Mouse (Mus musculus) lung, embryonic 14.5 days (tissue): ENCODE measurements around the gene Trpv5. TPM values are rescaled to one million over a fixed set of nuclear protein-coding genes. Genes with fewer than 3 reads are reported as not detected.

ENCODE experiments used
- ATAC-seq: fragments of 200-750 bp; cut with Nextera tagmentation; 2 replicates; pipeline ENCODE4 v1.8.0; 2017; ENCODE audit warnings: mild to moderate bottlenecking, moderate TSS enrichment, moderate library complexity; ENCODE audit not compliant: insufficient read depth
- DNase-seq: peaks from one replicate; pipeline ENCODE4 v3.0.0-alpha.2; 2015
- H3K27ac ChIP-seq: fragments of 300-500 bp; sonication (generic); 2 replicates; pipeline ENCODE4 v1.5.1; 2014; ENCODE audit warnings: low read depth, mild to moderate bottlenecking, moderate library complexity
- H3K27me3 ChIP-seq: fragments of 300-500 bp; sonication (generic); 2 replicates; pipeline ENCODE4 v1.6.1; 2014; ENCODE audit warnings: low read length, control low read depth; ENCODE audit not compliant: insufficient read depth
- H3K36me3 ChIP-seq: fragments of 300-500 bp; sonication (generic); 2 replicates; pipeline ENCODE4 v1.6.1; 2014; ENCODE audit warnings: control low read depth; ENCODE audit not compliant: insufficient read depth
- H3K4me1 ChIP-seq: fragments of 300-500 bp; sonication (generic); 2 replicates; pipeline ENCODE4 v1.6.1; 2014; ENCODE audit warnings: antibody characterized with exemption, control low read depth; ENCODE audit not compliant: insufficient read depth
- H3K4me2 ChIP-seq: fragments of 300-500 bp; sonication (generic); 2 replicates; pipeline ENCODE4 v1.6.1; 2014; ENCODE audit warnings: mild to moderate bottlenecking
- H3K4me3 ChIP-seq: fragments of 300-500 bp; sonication (generic); 2 replicates; pipeline ENCODE4 v1.5.1; 2014; ENCODE audit warnings: low read depth, low read length
- H3K9ac ChIP-seq: fragments of 300-500 bp; sonication (generic); 2 replicates; pipeline ENCODE4 v1.6.1; 2014
- H3K9me3 ChIP-seq: fragments of 300-500 bp; sonication (generic); 2 replicates; pipeline ENCODE4 v1.6.1; 2016; ENCODE audit warnings: low read depth, low read length, control low read depth
- CTCF ChIP-seq: IDR thresholded peaks from 2 replicates; pipeline ENCODE4 v1.5.1; 2016; ENCODE audit warnings: antibody characterized with exemption, low read depth
- WGBS: fragments of 180-500 bp; shearing (Covaris S2); extraction: QIAGEN DNeasy Blood & Tissue Kit; methylation state at CpG from one replicate; pipeline ENCODE4 v1.1.7; 2014; 5-methylcytosine and 5-hydroxymethylcytosine counted together
- polyA plus RNA-seq: library from polyadenylated mRNA; unstranded; fragments of >200 nt; fragmentation: Nextera tagmentation; extraction: Ambion mirVana; gene quantifications from 2 replicates; pipeline ENCODE4 v1.2.1, GENCODE M21; 2014

Gene Trpv5
- polyA plus RNA-seq, 1 experiment from 2014 or later: not detected

DNA sequence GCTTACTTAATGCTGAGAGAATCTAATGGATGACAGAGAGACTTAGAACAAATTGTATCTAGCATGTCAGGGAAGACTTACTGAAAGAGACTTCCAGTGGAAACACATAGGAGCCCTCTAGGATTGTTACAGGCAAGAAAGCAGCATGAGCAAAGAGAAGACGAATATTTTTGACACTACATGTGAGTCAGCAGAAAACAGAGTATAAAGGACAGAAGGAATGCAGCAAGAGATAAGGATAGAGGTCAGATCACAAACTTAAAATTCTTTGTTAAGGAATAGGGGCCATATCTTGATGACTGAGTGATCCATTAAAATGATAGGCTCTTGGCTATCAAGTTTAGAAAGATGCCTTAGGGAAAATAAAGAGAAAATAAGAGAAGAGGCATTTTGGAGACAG lies 20.7 kb upstream of the Trpv5 start:
- H3K4me3 ChIP-seq: no peak overlapping the region; the same call in 1 of the 2 replicates
- H3K27me3 ChIP-seq: no peaks in the 10 kb centered on the region
- DNase-seq: no peak
- no peak overlapping the region for H3K4me2 ChIP-seq
- no peaks in the 10 kb centered on the region for H3K36me3 ChIP-seq
- no peaks in the 10 kb centered on the region for H3K9me3 ChIP-seq
- WGBS: 45% methylated on average over 1 of the region's 1 CpGs
- no peaks in the 10 kb centered on the region for H3K4me1 ChIP-seq
- ATAC-seq: no peak
- H3K27ac ChIP-seq: no peak overlapping the region
- no peak for TF ChIP-seq CTCF
- H3K9ac ChIP-seq: no peak overlapping the region

DNA sequence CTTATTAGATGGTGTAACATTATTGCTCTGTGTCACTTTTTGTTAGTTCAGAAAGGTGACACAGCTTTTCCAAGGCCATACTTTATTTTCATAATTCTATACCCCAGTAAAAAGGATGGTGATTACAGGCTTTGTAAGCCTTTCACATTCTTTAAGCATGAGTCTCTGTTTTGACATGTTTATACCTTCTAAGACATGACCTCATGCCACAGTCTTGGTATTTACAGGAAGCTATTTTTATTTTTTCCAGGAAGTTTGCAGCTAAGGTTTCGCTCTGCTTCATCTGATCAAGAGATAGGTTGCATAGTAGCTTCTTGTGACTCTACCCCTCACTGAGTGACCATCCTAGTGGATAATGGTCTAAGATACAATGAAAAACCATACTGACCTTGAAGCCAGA lies 13.8 kb upstream of the Trpv5 start:
- Histone ChIP-seq H3K4me2 (no peak overlapping the region), H3K9me3 (no peaks in the 10 kb centered on the region), H3K27me3 (no peaks in the 10 kb centered on the region), H3K4me3 (no peak overlapping the region), H3K27ac (no peak overlapping the region), H3K9ac (no peak overlapping the region), H3K36me3 (no peaks in the 10 kb centered on the region), H3K4me1 (no peaks in the 10 kb centered on the region)
- 85% methylated on average over 1 of the region's 1 CpGs for WGBS
- ATAC-seq (no peak), DNase-seq (no peak)
- TF ChIP-seq CTCF: no peak

DNA sequence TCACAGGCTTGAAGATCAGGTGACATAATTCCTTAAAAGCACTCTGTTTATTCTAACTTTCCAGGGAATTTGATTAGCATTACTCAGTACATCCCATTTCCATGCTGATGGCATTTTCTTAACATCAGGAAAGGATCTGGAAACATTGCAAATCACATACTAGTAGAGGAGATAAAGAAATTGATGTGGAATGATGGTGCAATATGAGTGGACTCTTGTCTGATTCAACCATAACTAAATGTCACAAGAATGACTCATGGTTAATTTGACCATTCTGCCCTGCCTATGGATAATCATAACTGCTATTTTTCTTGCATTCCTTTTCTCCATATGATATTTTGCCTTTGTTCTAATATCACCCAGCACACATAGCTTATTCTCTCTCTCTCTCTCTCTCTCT lies 11.6 kb upstream of the Trpv5 start:
- H3K27ac ChIP-seq: no peak overlapping the region
- no peak overlapping the region for H3K4me2 ChIP-seq
- no peak for TF ChIP-seq CTCF
- DNase-seq (no peak), ATAC-seq (no peak)
- no peak overlapping the region for H3K9ac ChIP-seq
- no peaks in the 10 kb centered on the region for H3K4me1 ChIP-seq
- H3K36me3 ChIP-seq: no peaks in the 10 kb centered on the region
- H3K9me3 ChIP-seq: no peaks in the 10 kb centered on the region
- no peak overlapping the region for H3K4me3 ChIP-seq
- H3K27me3 ChIP-seq: no peaks in the 10 kb centered on the region

DNA sequence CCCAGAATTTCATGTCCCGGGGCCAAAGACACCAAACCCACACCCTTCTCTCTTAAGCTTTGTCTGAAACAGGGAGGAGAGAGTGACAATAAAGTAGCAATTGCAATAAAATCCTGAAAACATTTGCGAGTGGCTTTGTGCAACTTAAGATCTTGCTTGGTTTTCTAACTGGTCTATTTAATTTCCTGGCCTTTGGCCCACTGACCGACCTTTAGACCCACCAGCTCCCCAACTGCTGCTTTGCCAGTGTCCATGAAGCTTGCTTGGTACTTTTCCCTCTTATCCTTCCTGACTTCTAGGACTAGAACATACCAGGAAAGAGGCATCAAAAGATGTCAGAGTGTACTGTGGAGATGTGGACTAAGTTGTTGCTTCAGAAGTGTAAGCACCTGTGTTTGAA lies 5.0 kb upstream of the Trpv5 start:
- no peaks in the 10 kb centered on the region for H3K36me3 ChIP-seq
- no peak for DNase-seq
- no peaks in the 10 kb centered on the region for H3K27me3 ChIP-seq
- H3K9me3 ChIP-seq: no peaks in the 10 kb centered on the region
- no peak overlapping the region for H3K27ac ChIP-seq
- no peak overlapping the region for H3K9ac ChIP-seq
- H3K4me3 ChIP-seq: no peak overlapping the region
- no peak for ATAC-seq
- WGBS: 79% methylated on average over 3 of the region's 3 CpGs
- TF ChIP-seq CTCF: no peak
- no peak overlapping the region for H3K4me2 ChIP-seq
- H3K4me1 ChIP-seq: no peaks in the 10 kb centered on the region

DNA sequence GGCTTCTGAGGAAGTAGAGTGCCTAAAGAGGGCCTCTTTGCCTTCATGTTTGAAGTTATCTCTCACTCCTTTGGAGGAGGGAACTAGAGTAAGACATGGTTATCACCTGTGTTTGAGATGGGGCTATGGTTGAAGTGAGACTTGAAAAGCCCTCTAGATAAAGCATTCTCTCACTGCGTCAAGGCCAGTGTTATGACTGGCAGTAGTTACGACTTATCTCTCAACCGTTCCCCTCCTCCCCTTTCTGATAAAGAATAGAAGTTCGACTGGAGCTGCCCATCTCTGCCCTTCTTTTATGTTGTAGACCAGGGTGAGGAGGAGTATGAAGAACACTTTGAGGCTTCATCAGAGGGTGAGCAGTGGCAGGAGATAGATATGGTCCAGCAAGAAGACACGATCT lies 4.3 kb upstream of the Trpv5 start:
- DNase-seq (no peak), ATAC-seq (no peak)
- Histone ChIP-seq H3K4me3 (no peak overlapping the region), H3K4me2 (no peak overlapping the region), H3K27me3 (no peaks in the 10 kb centered on the region), H3K27ac (no peak overlapping the region), H3K9ac (no peak overlapping the region), H3K9me3 (no peaks in the 10 kb centered on the region), H3K36me3 (no peaks in the 10 kb centered on the region), H3K4me1 (no peaks in the 10 kb centered on the region)
- no peak for TF ChIP-seq CTCF
- 63% methylated on average over 5 of the region's 5 CpGs for WGBS

DNA sequence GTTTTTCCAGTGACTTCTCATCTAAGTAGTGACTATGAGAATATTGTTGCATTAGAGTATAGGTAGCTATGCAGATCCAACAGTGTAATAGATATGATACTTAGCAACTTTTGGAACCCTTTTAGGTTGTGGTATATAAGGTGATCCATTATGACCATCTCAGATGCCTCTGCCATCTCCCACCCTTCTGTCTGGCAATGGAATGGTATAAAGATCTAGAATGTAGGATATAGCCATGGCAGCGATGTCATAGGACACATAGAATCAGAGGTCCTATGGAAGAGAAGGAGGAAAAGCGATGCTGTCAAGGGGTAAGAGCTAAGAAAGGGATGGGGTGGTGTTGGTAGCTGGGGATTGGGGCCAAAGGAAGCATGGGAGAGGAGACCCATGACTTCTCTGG lies 3.6 kb upstream of the Trpv5 start, which contains the start of gene Llcfc1:
TSS of gene Llcfc1 (plus strand) at position 301 of the 400 bp plus-strand sequence.
- 80% methylated on average over 2 of the region's 2 CpGs for WGBS
- TF ChIP-seq CTCF: no peak
- ATAC-seq (no peak), DNase-seq (no peak)
- no peak within 1 kb of the TSS for H3K4me3 ChIP-seq
- no peaks in the 10 kb centered on the region for H3K4me1 ChIP-seq
- no peaks in the 10 kb centered on the region for H3K9me3 ChIP-seq
- no peak within 1 kb of the TSS for H3K9ac ChIP-seq
- no peaks in the 10 kb centered on the region for H3K36me3 ChIP-seq
- no peak within 1 kb of the TSS for H3K4me2 ChIP-seq
- no peaks in the 10 kb centered on the region for H3K27me3 ChIP-seq
- no peak within 1 kb of the TSS for H3K27ac ChIP-seq

DNA sequence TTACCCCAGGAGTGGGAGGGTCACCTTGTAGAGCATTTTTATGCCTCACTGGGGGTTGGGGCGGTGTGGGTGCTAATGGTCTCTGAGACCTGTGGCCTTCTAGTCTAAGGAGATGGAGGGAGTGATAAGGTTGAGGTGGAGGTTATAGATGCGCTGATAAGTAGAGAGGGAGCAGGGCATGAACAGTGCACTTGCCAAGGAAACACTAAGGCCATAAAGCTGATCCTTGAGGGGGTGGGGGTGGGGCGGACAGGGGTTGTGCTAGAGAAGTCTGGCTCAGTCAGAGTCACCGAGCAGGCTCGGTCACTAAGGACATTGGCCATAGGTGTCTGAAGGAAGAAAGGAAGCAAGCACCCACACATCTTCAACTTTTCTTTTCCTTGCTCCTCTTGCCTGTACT lies 1.1 kb upstream of the Trpv5 start:
- WGBS: 64% methylated on average over 5 of the region's 5 CpGs
- H3K4me3 ChIP-seq: no peak overlapping the region
- no peak overlapping the region for H3K27ac ChIP-seq
- no peak overlapping the region for H3K9ac ChIP-seq
- no peak for DNase-seq
- H3K4me1 ChIP-seq: no peaks in the 10 kb centered on the region
- no peak for ATAC-seq
- no peaks in the 10 kb centered on the region for H3K36me3 ChIP-seq
- TF ChIP-seq CTCF: no peak
- H3K27me3 ChIP-seq: no peaks in the 10 kb centered on the region
- H3K9me3 ChIP-seq: no peaks in the 10 kb centered on the region
- H3K4me2 ChIP-seq: no peak overlapping the region

DNA sequence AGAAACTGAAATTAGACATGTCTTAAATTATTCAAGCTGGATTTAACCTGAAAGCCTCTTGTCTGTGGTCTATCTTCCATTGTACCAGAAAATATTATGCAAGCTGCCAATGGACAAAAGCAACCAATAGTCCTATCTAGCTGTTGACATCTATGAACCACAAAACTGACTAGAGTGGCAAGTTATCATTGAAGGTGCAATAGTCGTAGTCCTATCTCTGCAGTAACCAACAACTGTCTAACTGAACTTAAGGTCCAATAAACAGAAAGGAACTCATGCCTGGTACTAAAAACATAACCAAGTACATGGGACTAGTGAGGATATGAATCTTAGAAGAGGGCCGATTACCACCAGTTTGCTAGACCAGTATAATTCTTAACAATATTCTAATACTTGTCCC lies 4.0 kb downstream of the Trpv5 start:
- DNase-seq: no peak
- Histone ChIP-seq H3K27ac (no peak overlapping the region), H3K4me2 (no peak overlapping the region), H3K4me3 (no peak overlapping the region), H3K27me3 (no peaks in the 10 kb centered on the region), H3K4me1 (no peaks in the 10 kb centered on the region), H3K9ac (no peak overlapping the region), H3K9me3 (no peaks in the 10 kb centered on the region), H3K36me3 (no peaks in the 10 kb centered on the region)
- no peak for TF ChIP-seq CTCF
- ATAC-seq: no peak
- WGBS: 90% methylated on average over 2 of the region's 2 CpGs
